Mouse (Mus musculus) lung, embryonic 16.5 days (tissue): ENCODE data around the gene Gm9125. TPM values are rescaled to one million over a fixed set of nuclear protein-coding genes. Genes with fewer than 3 reads are reported as not detected.
"Not testable (repeated sequence)": the region's sequence is repeated elsewhere in the genome, so short reads cannot be mapped to it uniquely, and the experiment has no call there.

ENCODE experiments used
- ATAC-seq: fragments of 200-750 bp; cut with Nextera tagmentation; 2 replicates; pipeline ENCODE4 v1.8.0; 2017; ENCODE audit warnings: low read depth, mild to moderate bottlenecking, moderate library complexity
- H3K27ac ChIP-seq: fragments of 300-500 bp; sonication (generic); 2 replicates; pipeline ENCODE4 v1.5.1; 2014; ENCODE audit warnings: mild to moderate bottlenecking, control low read depth, low read length
- H3K27me3 ChIP-seq: fragments of 300-500 bp; sonication (generic); 2 replicates; pipeline ENCODE4 v1.6.1; 2014; ENCODE audit warnings: low read depth, low read length, mixed read lengths; ENCODE audit not compliant: control insufficient read depth, insufficient read depth
- H3K36me3 ChIP-seq: fragments of 300-500 bp; sonication (generic); 2 replicates; pipeline ENCODE4 v1.6.1; 2014; ENCODE audit warnings: low read length; ENCODE audit not compliant: control insufficient read depth, insufficient read depth
- H3K4me1 ChIP-seq: fragments of 300-500 bp; sonication (generic); replicated peaks from 2 replicates; pipeline ENCODE4 v1.6.1; 2014; ENCODE audit warnings: low read length, mixed read lengths; ENCODE audit not compliant: control insufficient read depth, insufficient read depth
- H3K4me2 ChIP-seq: fragments of 300-500 bp; sonication (generic); 2 replicates; pipeline ENCODE4 v1.6.1; 2014; ENCODE audit warnings: low read depth, low read length, control low read depth
- H3K4me3 ChIP-seq: fragments of 300-500 bp; sonication (generic); 2 replicates; pipeline ENCODE4 v1.5.1; 2014; ENCODE audit warnings: mild to moderate bottlenecking, low read length, control low read depth
- H3K9ac ChIP-seq: fragments of 300-500 bp; sonication (generic); 2 replicates; pipeline ENCODE4 v1.6.1; 2014; ENCODE audit warnings: low read length, control low read depth
- H3K9me3 ChIP-seq: fragments of 300-500 bp; sonication (generic); 2 replicates; pipeline ENCODE4 v1.6.1; 2016; ENCODE audit warnings: low read length; ENCODE audit not compliant: control insufficient read depth
- WGBS: fragments of 180-500 bp; shearing (Covaris S2); extraction: QIAGEN DNeasy Blood & Tissue Kit; methylation state at CpG from one replicate; pipeline ENCODE4 v1.1.7; 2014; 5-methylcytosine and 5-hydroxymethylcytosine counted together
- polyA plus RNA-seq: library from polyadenylated mRNA; unstranded; fragments of >200 nt; fragmentation: Nextera tagmentation; extraction: Ambion mirVana; gene quantifications from 2 replicates; pipeline ENCODE4 v1.2.1, GENCODE M21; 2015

The Gm9125 gene
- polyA plus RNA-seq, result not detected in 2 replicates

GRCm38 (mm10) chr3:94054785-94055184 is at the start of gene Gm9125:
TSS of gene Gm9125 (minus strand) at chr3:94054885.
- 51% methylated on average over 1 of the region's 3 CpGs for WGBS

GRCm38 (mm10) chr3:94072544-94072943 is 17.9 kb upstream of the Gm9125 start, which contains the start of gene Gm10697:
TSS of gene Gm10697 (minus strand) at chr3:94072644.
- WGBS, result 55% methylated on average over 1 of the region's 3 CpGs
- not testable (repeated sequence) for H3K36me3 ChIP-seq, H3K27me3 ChIP-seq, H3K4me1 ChIP-seq, H3K27ac ChIP-seq, H3K4me2 ChIP-seq, H3K4me3 ChIP-seq, ATAC-seq, H3K9me3 ChIP-seq, H3K9ac ChIP-seq

More at GRCm38 (mm10) chr3:94054785-94055184, at the start of gene Gm9125:
- H3K4me3 ChIP-seq, H3K4me2 ChIP-seq, ATAC-seq, H3K27ac ChIP-seq, H3K9me3 ChIP-seq, H3K27me3 ChIP-seq, H3K9ac ChIP-seq, H3K4me1 ChIP-seq, H3K36me3 ChIP-seq: not testable (repeated sequence)

GRCm38 (mm10) chr3:94049566-94050121 is 5.0 kb downstream of the Gm9125 start:
- not testable (repeated sequence) for H3K36me3 ChIP-seq, H3K27me3 ChIP-seq, H3K9me3 ChIP-seq, H3K27ac ChIP-seq, H3K4me3 ChIP-seq, ATAC-seq, H3K4me1 ChIP-seq, H3K9ac ChIP-seq, H3K4me2 ChIP-seq
- no CpG with 5 or more reads among the region's 5 CpGs for WGBS

- H3K4me2 ChIP-seq, H3K9me3 ChIP-seq, H3K27me3 ChIP-seq, H3K36me3 ChIP-seq, H3K4me1 ChIP-seq, ATAC-seq, H3K4me3 ChIP-seq, H3K27ac ChIP-seq, H3K9ac ChIP-seq: not testable (repeated sequence)
- WGBS, result 78% methylated on average over 1 of the region's 1 CpGs
Observed at GRCm38 (mm10) chr3:94038241-94038640, 16.4 kb downstream of the Gm9125 start.

- H3K4me2 ChIP-seq, H3K4me3 ChIP-seq, H3K36me3 ChIP-seq, ATAC-seq, H3K9ac ChIP-seq, H3K27ac ChIP-seq, H3K9me3 ChIP-seq, H3K4me1 ChIP-seq, H3K27me3 ChIP-seq: not testable (repeated sequence)
- WGBS, result 88% methylated on average over 15 of the region's 18 CpGs
Observed at GRCm38 (mm10) chr3:94034400-94034799, 20.3 kb downstream of the Gm9125 start.

Other genes starting within 250 kb of the Gm9125 start
- not detected in 2 replicates for gene Tdpoz3, start 228.9 kb downstream of the Gm9125 start, polyA plus RNA-seq
- not detected in 2 replicates for gene Gm9117, start 111.3 kb downstream of the Gm9125 start, polyA plus RNA-seq
- not detected in 2 replicates for gene Tdpoz5, start 93.6 kb downstream of the Gm9125 start, polyA plus RNA-seq
- gene Gm10697, start 17.8 kb upstream of the Gm9125 start, polyA plus RNA-seq, result not detected in 2 replicates
- not detected in 2 replicates for gene Gm10696, start 123.3 kb upstream of the Gm9125 start, polyA plus RNA-seq
- gene Gm5286, start 141.8 kb upstream of the Gm9125 start, polyA plus RNA-seq, result not detected in 2 replicates
- not detected in 2 replicates for gene Gm4778, start 209.2 kb upstream of the Gm9125 start, polyA plus RNA-seq